Mouse (Mus musculus) midbrain, embryonic 15.5 days (tissue): ENCODE data around the gene Oprl1. TPM values are rescaled to one million over a fixed set of nuclear protein-coding genes. Genes with fewer than 3 reads are reported as not detected.

Experiments used
- ATAC-seq: fragments of 200-750 bp; cut with Nextera tagmentation; replicated peaks from 2 replicates; pipeline ENCODE4 v1.8.0; 2017; ENCODE audit warnings: moderate TSS enrichment
- H3K27ac ChIP-seq: fragments of 300-500 bp; sonication (generic); 2 replicates; pipeline ENCODE4 v1.5.1; 2015; ENCODE audit warnings: mild to moderate bottlenecking, inconsistent platforms
- H3K27me3 ChIP-seq: fragments of 300-500 bp; sonication (generic); replicated peaks from 2 replicates; pipeline ENCODE4 v1.6.1; 2015; ENCODE audit warnings: inconsistent platforms
- H3K36me3 ChIP-seq: fragments of 300-500 bp; sonication (generic); replicated peaks from 2 replicates; pipeline ENCODE4 v1.6.1; 2015; ENCODE audit warnings: inconsistent platforms
- H3K4me1 ChIP-seq: fragments of 300-500 bp; sonication (generic); 2 replicates; pipeline ENCODE4 v1.6.1; 2015; ENCODE audit warnings: inconsistent platforms
- H3K4me2 ChIP-seq: fragments of 300-500 bp; sonication (generic); 2 replicates; pipeline ENCODE4 v1.6.1; 2015; ENCODE audit warnings: inconsistent platforms, mild to moderate bottlenecking, moderate library complexity
- H3K4me3 ChIP-seq: fragments of 300-500 bp; sonication (generic); 2 replicates; pipeline ENCODE4 v1.5.1; 2015; ENCODE audit warnings: mild to moderate bottlenecking, inconsistent platforms
- H3K9ac ChIP-seq: fragments of 300-500 bp; sonication (generic); 2 replicates; pipeline ENCODE4 v1.6.1; 2015; ENCODE audit warnings: mild to moderate bottlenecking, inconsistent platforms
- H3K9me3 ChIP-seq: fragments of 300-500 bp; sonication (generic); 2 replicates; pipeline ENCODE4 v1.6.1; 2016; ENCODE audit warnings: inconsistent platforms
- WGBS: fragments of 180-500 bp; shearing (Covaris S2); methylation state at CpG from one replicate; pipeline ENCODE4 v1.1.7; 2015; ENCODE audit warnings: mixed read lengths; 5-methylcytosine and 5-hydroxymethylcytosine counted together
- polyA plus RNA-seq: library from polyadenylated mRNA; unstranded; fragments of >200 nt; fragmentation: Nextera tagmentation; extraction: Ambion mirVana; gene quantifications from 2 replicates; pipeline ENCODE4 v1.2.1, GENCODE M21; 2015

Oprl1 gene
- 106 and 107 TPM in 2 replicates for polyA plus RNA-seq

GRCm38 (mm10) chr2:181714903-181715326 lies at the start of gene Oprl1:
Oprl1 (plus strand) TSS chr2:181715016.
- 1% methylated on average over 7 of the region's 7 CpGs for WGBS
- H3K9me3 ChIP-seq, result no peaks in the 10 kb centered on the region
- no peaks in the 10 kb centered on the region for H3K27me3 ChIP-seq
- H3K9ac ChIP-seq, result peak within 1 kb of the TSS; percentile 77
- peak within 1 kb of the TSS; percentile 94 for H3K27ac ChIP-seq
- H3K4me3 ChIP-seq, result peak within 1 kb of the TSS; percentile 62
- peak; percentile 86 for ATAC-seq
- H3K36me3 ChIP-seq, result peaks cover 6% of the 10 kb centered on the region; the same call in 1 of the 2 replicates
- H3K4me1 ChIP-seq, result peaks cover 48% of the 10 kb centered on the region
- H3K4me2 ChIP-seq, result peak within 1 kb of the TSS; percentile 87

DNA sequence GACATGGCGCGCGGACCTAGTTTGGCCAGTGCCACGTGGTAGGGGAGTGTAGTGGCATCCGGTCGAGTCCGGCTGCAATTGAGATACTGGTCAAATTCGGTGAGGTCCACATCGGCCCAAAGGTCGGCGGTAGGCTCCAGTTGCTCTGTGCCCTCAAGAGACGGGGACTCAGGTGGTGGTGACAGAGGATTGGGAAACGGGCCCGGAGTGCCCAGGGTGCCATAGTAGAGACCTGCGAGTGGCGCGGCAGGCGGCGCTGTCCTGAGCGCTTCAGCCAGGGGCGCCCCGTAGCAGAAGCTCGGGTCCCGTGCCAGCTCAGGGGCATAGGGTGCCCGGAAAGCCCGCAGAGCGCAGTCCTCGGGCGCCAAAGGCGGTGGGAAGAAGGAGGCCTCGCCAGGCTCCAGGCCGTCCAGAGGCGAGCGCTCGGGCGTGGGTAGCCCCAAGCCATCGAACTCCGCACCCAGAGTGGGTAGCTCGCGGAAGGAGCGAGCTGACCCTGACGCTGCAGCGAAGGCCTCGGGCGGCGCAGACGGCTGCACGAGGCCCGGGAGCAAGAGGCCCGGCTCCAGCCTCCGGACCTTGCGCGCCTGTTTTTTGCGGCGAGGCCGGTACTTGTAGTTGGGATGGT lies 44.4 kb upstream of the Oprl1 start:
- Histone ChIP-seq H3K27me3 (peaks cover 62% of the 10 kb centered on the region), H3K27ac (no peak overlapping the region), H3K36me3 (no peaks in the 10 kb centered on the region), H3K9ac (0 out of 2 replicates have a peak overlapping the region, but pooled peaks have one; percentile 20), H3K4me3 (peak overlapping the region; percentile 39), H3K4me2 (peak overlapping the region; percentile 65), H3K9me3 (no peaks in the 10 kb centered on the region), H3K4me1 (peaks cover 20% of the 10 kb centered on the region)
- ATAC-seq, result no peak; the same call in 1 of the 2 replicates
- 3% methylated on average over 56 of the region's 56 CpGs for WGBS

GRCm38 (mm10) chr2:181670913-181671311 lies 43.9 kb upstream of the Oprl1 start:
- Histone ChIP-seq H3K27ac (no peak overlapping the region), H3K4me3 (peak overlapping the region; percentile 39), H3K9ac (peak overlapping the region; percentile 20; the same call in 1 of the 2 replicates), H3K27me3 (peaks cover 62% of the 10 kb centered on the region), H3K4me2 (peak overlapping the region; percentile 65), H3K36me3 (no peaks in the 10 kb centered on the region), H3K4me1 (peaks cover 22% of the 10 kb centered on the region), H3K9me3 (no peaks in the 10 kb centered on the region)
- no peak for ATAC-seq
- under 1% methylated on average over 41 of the region's 41 CpGs for WGBS

DNA sequence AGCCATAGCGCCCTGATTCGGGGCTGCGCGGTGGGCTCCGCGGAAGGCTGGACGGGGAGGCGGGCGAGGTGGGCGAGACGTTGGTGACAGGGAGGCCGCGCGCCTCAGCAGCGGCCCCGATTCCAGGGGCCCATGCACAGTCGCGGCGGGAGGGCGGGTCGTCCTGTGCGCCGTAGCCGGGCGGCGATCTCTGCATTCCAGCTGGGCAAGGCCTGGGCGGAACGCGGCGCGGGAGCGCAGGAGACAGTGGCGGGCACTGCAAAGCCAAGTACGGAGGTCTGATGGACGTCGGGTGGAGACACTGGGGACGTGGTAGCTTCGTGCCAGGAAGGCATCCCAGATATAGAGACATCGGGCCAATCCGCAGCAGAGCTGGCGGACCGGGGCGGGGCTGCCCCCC lies 43.5 kb upstream of the Oprl1 start, which contains the start of gene Sox18:
Gene Sox18 (minus strand): TSS at position 315 of the 400 bp plus-strand sequence.
- H3K9ac ChIP-seq, result peak within 1 kb of the TSS; percentile 29; the same call in 1 of the 2 replicates
- peak within 1 kb of the TSS; percentile 65 for H3K4me2 ChIP-seq
- H3K27ac ChIP-seq, result no peak within 1 kb of the TSS
- no peaks in the 10 kb centered on the region for H3K36me3 ChIP-seq
- H3K9me3 ChIP-seq, result no peaks in the 10 kb centered on the region
- peak within 1 kb of the TSS; percentile 39 for H3K4me3 ChIP-seq
- H3K27me3 ChIP-seq, result peaks cover 62% of the 10 kb centered on the region
- peaks cover 22% of the 10 kb centered on the region for H3K4me1 ChIP-seq
- WGBS, result 0% methylated on average over 43 of the region's 43 CpGs
- ATAC-seq, result 0 out of 2 replicates have a peak, but pooled peaks have one; percentile 28

GRCm38 (mm10) chr2:181671984-181672383 lies 42.8 kb upstream of the Oprl1 start:
- Histone ChIP-seq H3K36me3 (no peaks in the 10 kb centered on the region), H3K4me1 (peaks cover 22% of the 10 kb centered on the region), H3K27me3 (peaks cover 62% of the 10 kb centered on the region), H3K4me2 (peak overlapping the region; percentile 65), H3K9me3 (no peaks in the 10 kb centered on the region), H3K9ac (no peak overlapping the region), H3K27ac (no peak overlapping the region), H3K4me3 (no peak overlapping the region)
- WGBS, result 25% methylated on average over 7 of the region's 7 CpGs
- no peak for ATAC-seq

GRCm38 (mm10) chr2:181673501-181673900 lies 41.3 kb upstream of the Oprl1 start:
- Histone ChIP-seq H3K27me3 (peaks cover 58% of the 10 kb centered on the region), H3K4me3 (no peak overlapping the region), H3K9ac (no peak overlapping the region), H3K9me3 (no peaks in the 10 kb centered on the region), H3K4me1 (peaks cover 22% of the 10 kb centered on the region), H3K36me3 (no peaks in the 10 kb centered on the region), H3K27ac (no peak overlapping the region), H3K4me2 (no peak overlapping the region)
- no peak for ATAC-seq
- 59% methylated on average over 1 of the region's 1 CpGs for WGBS

- no peak overlapping the region for H3K27ac ChIP-seq
- H3K9ac ChIP-seq, result no peak overlapping the region
- ATAC-seq, result no peak
- H3K27me3 ChIP-seq, result peaks cover 43% of the 10 kb centered on the region
- H3K9me3 ChIP-seq, result no peaks in the 10 kb centered on the region
- WGBS, result 90% methylated on average over 4 of the region's 4 CpGs
- no peak overlapping the region for H3K4me2 ChIP-seq
- no peak overlapping the region for H3K4me3 ChIP-seq
- no peaks in the 10 kb centered on the region for H3K36me3 ChIP-seq
- peaks cover 28% of the 10 kb centered on the region for H3K4me1 ChIP-seq
These were observed 39.9 kb upstream of the Oprl1 start for GRCm38 (mm10) chr2:181674934-181675333.

DNA sequence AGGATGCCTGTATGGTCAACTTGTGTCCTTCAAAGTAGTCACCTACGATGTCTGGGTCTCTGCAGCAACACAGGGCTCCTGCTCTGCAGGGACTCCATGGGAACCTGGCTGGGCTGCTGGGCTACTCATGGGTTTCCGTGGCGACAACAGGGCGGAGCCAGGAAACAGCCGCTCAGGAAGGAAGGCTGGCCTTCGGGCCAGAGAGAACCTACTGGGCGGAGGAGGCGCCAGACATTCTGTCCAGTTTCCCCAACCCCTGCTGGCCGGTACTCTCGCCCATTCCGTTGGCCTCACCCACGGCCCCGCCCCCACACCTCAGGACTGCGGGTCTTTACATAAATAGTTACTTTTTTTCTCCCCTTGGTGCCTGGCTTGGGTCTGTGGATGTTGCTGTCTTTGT lies 39.4 kb upstream of the Oprl1 start:
- Histone ChIP-seq H3K27ac (no peak overlapping the region), H3K27me3 (peaks cover 38% of the 10 kb centered on the region), H3K4me2 (peak overlapping the region; percentile 38), H3K9ac (no peak overlapping the region), H3K4me1 (peaks cover 23% of the 10 kb centered on the region), H3K36me3 (no peaks in the 10 kb centered on the region), H3K4me3 (no peak overlapping the region), H3K9me3 (no peaks in the 10 kb centered on the region)
- no peak for ATAC-seq
- 5% methylated on average over 14 of the region's 14 CpGs for WGBS

DNA sequence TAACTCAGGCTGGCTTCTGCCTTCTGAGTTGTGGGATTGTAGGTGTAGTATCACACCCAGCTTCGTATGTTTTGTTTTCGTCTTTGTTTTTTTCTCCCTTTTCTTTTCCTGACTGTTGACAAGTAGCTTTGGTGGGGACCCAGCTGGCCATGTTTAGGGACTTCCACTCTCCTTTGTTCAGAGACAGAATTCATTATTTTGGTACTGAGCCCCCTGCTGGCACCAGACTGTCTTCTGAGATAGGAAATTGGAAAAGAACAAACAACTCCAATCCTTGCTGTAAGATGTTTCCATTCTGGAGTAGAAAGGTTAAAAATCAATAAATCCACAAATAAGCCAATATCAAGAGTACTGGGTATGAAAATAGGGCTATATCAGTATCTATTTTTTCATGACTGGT lies 38.4 kb upstream of the Oprl1 start:
- 30% methylated on average over 2 of the region's 2 CpGs for WGBS
- Histone ChIP-seq H3K27me3 (peaks cover 28% of the 10 kb centered on the region), H3K4me3 (no peak overlapping the region), H3K9me3 (no peaks in the 10 kb centered on the region), H3K4me2 (no peak overlapping the region), H3K36me3 (no peaks in the 10 kb centered on the region), H3K4me1 (peaks cover 21% of the 10 kb centered on the region), H3K27ac (peak overlapping the region; percentile 39), H3K9ac (no peak overlapping the region)
- no peak for ATAC-seq

GRCm38 (mm10) chr2:181677096-181677754 lies 37.6 kb upstream of the Oprl1 start:
- Histone ChIP-seq H3K27ac (0 out of 2 replicates have a peak overlapping the region, but pooled peaks have one; percentile 39), H3K36me3 (no peaks in the 10 kb centered on the region), H3K4me2 (no peak overlapping the region), H3K9me3 (no peaks in the 10 kb centered on the region), H3K4me3 (no peak overlapping the region), H3K9ac (no peak overlapping the region), H3K4me1 (peaks cover 22% of the 10 kb centered on the region), H3K27me3 (peaks cover 20% of the 10 kb centered on the region)
- no peak for ATAC-seq
- WGBS, result 55% methylated on average over 5 of the region's 5 CpGs

- no peak for ATAC-seq
- H3K27ac ChIP-seq, result no peak overlapping the region
- WGBS, result 60% methylated on average over 3 of the region's 3 CpGs
These were observed 37.1 kb upstream of the Oprl1 start for GRCm38 (mm10) chr2:181677755-181678098.

DNA sequence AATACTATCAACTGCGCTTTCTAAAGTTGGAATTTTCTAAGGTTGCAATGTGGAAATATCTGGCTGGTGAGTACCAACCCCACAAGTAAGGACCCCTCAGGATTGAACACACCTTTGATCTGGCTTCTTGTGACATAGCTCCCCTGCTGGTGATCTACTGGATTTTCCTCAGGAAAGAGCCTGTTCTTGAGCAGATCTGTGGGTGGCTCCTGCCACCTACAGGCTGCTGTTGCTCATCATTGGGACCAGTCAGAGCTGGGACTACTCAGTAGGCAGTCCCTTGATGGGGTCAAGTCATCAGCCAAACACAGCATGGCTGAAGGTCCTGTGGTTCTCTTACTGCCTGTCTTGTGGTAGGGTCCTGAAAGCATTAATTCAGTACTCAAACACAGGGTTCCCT lies 36.0 kb upstream of the Oprl1 start:
- no peak overlapping the region for H3K9ac ChIP-seq
- H3K4me2 ChIP-seq, result no peak overlapping the region
- H3K4me1 ChIP-seq, result peaks cover 22% of the 10 kb centered on the region
- no peaks in the 10 kb centered on the region for H3K36me3 ChIP-seq
- peak; percentile 59; the same call in 1 of the 2 replicates for ATAC-seq
- no peaks in the 10 kb centered on the region for H3K9me3 ChIP-seq
- WGBS, result 47% methylated on average over 1 of the region's 1 CpGs
- H3K27ac ChIP-seq, result no peak overlapping the region
- peaks cover 5% of the 10 kb centered on the region; the same call in 1 of the 2 replicates for H3K27me3 ChIP-seq
- no peak overlapping the region for H3K4me3 ChIP-seq

More at GRCm38 (mm10) chr2:181677755-181678098, 37.1 kb upstream of the Oprl1 start:
- Histone ChIP-seq H3K4me1 (peaks cover 22% of the 10 kb centered on the region), H3K4me2 (no peak overlapping the region), H3K9me3 (no peaks in the 10 kb centered on the region), H3K4me3 (no peak overlapping the region), H3K9ac (no peak overlapping the region), H3K27me3 (peaks cover 15% of the 10 kb centered on the region), H3K36me3 (no peaks in the 10 kb centered on the region)
